Mouse (Mus musculus) forebrain, embryonic 11.5 days (tissue): ENCODE results near the gene Gm20388. TPM values are rescaled to one million over a fixed set of nuclear protein-coding genes. Genes with fewer than 3 reads are reported as not detected.
A peak's percentile ranks its signal among the peaks of the same experiment; 100 is the strongest.
"Not testable (repeated sequence)": the region's sequence is repeated elsewhere in the genome, so short reads cannot be mapped to it uniquely, and the experiment has no call there.

Source experiments
- ATAC-seq: fragments of 200-750 bp; cut with Nextera tagmentation; replicated peaks from 2 replicates; pipeline ENCODE4 v1.8.0; 2017; ENCODE audit warnings: moderate TSS enrichment; ENCODE audit not compliant: low FRiP score
- DNase-seq: peaks from one replicate; pipeline ENCODE4 v3.0.0-alpha.2; 2017; ENCODE audit warnings: low spot score
- H3K27ac ChIP-seq: fragments of 300-500 bp; sonication (generic); 2 replicates; pipeline ENCODE4 v1.5.1; 2014; ENCODE audit warnings: low read depth, low read length
- H3K27me3 ChIP-seq: fragments of 300-500 bp; sonication (generic); 2 replicates; pipeline ENCODE4 v1.6.1; 2014; ENCODE audit warnings: mild to moderate bottlenecking, low read length, mixed read lengths; ENCODE audit not compliant: control insufficient read depth, insufficient read depth
- H3K36me3 ChIP-seq: fragments of 300-500 bp; sonication (generic); 2 replicates; pipeline ENCODE4 v1.6.1; 2014; ENCODE audit warnings: mild to moderate bottlenecking, low read length, moderate library complexity, mixed read lengths; ENCODE audit not compliant: control insufficient read depth, insufficient read depth
- H3K4me1 ChIP-seq: fragments of 300-500 bp; sonication (generic); replicated peaks from 2 replicates; pipeline ENCODE4 v1.6.1; 2014; ENCODE audit warnings: low read length, mixed read lengths; ENCODE audit not compliant: control insufficient read depth, insufficient read depth
- H3K4me2 ChIP-seq: fragments of 300-500 bp; sonication (generic); 2 replicates; pipeline ENCODE4 v1.6.1; 2014; ENCODE audit warnings: low read depth, mild to moderate bottlenecking, low read length, moderate library complexity, mixed read lengths; ENCODE audit not compliant: severe bottlenecking
- H3K4me3 ChIP-seq: fragments of 300-500 bp; sonication (generic); 2 replicates; pipeline ENCODE4 v1.5.1; 2014; ENCODE audit warnings: low read depth, low read length
- H3K9ac ChIP-seq: fragments of 300-500 bp; sonication (generic); 2 replicates; pipeline ENCODE4 v1.6.1; 2014; ENCODE audit warnings: low read length
- H3K9me3 ChIP-seq: fragments of 300-500 bp; sonication (generic); 2 replicates; pipeline ENCODE4 v1.6.1; 2016; ENCODE audit warnings: low read length, mixed read lengths; ENCODE audit not compliant: control insufficient read depth
- WGBS: fragments of 180-500 bp; shearing (Covaris S2); extraction: QIAGEN DNeasy Blood & Tissue Kit; methylation state at CpG from one replicate; pipeline ENCODE4 v1.1.7; 2014; 5-methylcytosine and 5-hydroxymethylcytosine counted together
- polyA plus RNA-seq: library from polyadenylated mRNA; unstranded; fragments of >200 nt; fragmentation: Nextera tagmentation; extraction: Ambion mirVana; gene quantifications from 2 replicates; pipeline ENCODE4 v1.2.1, GENCODE M21; 2014

Gm20388 gene
- polyA plus RNA-seq, 1 experiment from 2014 or later = not detected

GRCm38 (mm10) chr8:122317918-122318475, 2407.4 kb downstream of the Gm20388 start:
- Histone ChIP-seq H3K9me3 (no peaks in the 10 kb centered on the region), H3K9ac (no peak overlapping the region; the same call in 1 of the 2 replicates), H3K4me1 (0 out of 2 replicates have a peak, but pooled peaks cover 6% of the 10 kb centered on the region), H3K27ac (no peak overlapping the region), H3K4me3 (no peak overlapping the region), H3K4me2 (no peak overlapping the region), H3K27me3 (no peaks in the 10 kb centered on the region), H3K36me3 (no peaks in the 10 kb centered on the region)
- no peak for ATAC-seq
- WGBS = 53% methylated on average over 8 of the region's 8 CpGs
- DNase-seq = no peak

GRCm38 (mm10) chr8:122319045-122319707, 2408.5 kb downstream of the Gm20388 start:
- Histone ChIP-seq H3K27ac (no peak overlapping the region), H3K4me1 (peaks cover 6% of the 10 kb centered on the region; the same call in 1 of the 2 replicates)
- no peak for ATAC-seq

GRCm38 (mm10) chr8:122319708-122320075, 2409.1 kb downstream of the Gm20388 start:
- no peak for ATAC-seq
- H3K4me2 ChIP-seq = no peak overlapping the region
- H3K9me3 ChIP-seq = no peaks in the 10 kb centered on the region
- H3K4me3 ChIP-seq = no peak overlapping the region
- DNase-seq = no peak
- H3K4me1 ChIP-seq = peaks cover 6% of the 10 kb centered on the region; the same call in 1 of the 2 replicates
- no peaks in the 10 kb centered on the region for H3K36me3 ChIP-seq
- no peaks in the 10 kb centered on the region for H3K27me3 ChIP-seq
- no peak overlapping the region for H3K27ac ChIP-seq
- 72% methylated on average over 7 of the region's 7 CpGs for WGBS
- no peak overlapping the region for H3K9ac ChIP-seq

More at GRCm38 (mm10) chr8:122319045-122319707, 2408.5 kb downstream of the Gm20388 start:
- Histone ChIP-seq H3K4me3 (no peak overlapping the region), H3K9ac (no peak overlapping the region), H3K27me3 (no peaks in the 10 kb centered on the region), H3K9me3 (no peaks in the 10 kb centered on the region), H3K4me2 (no peak overlapping the region), H3K36me3 (no peaks in the 10 kb centered on the region)
- 66% methylated on average over 11 of the region's 11 CpGs for WGBS
- DNase-seq = no peak

- Histone ChIP-seq H3K27ac (no peak overlapping the region), H3K9me3 (no peaks in the 10 kb centered on the region), H3K4me2 (no peak overlapping the region), H3K4me3 (no peak overlapping the region), H3K4me1 (peaks cover 6% of the 10 kb centered on the region; the same call in 1 of the 2 replicates), H3K27me3 (no peaks in the 10 kb centered on the region), H3K9ac (no peak overlapping the region), H3K36me3 (no peaks in the 10 kb centered on the region)
- WGBS = 8% methylated on average over 3 of the region's 3 CpGs
- DNase-seq = no peak
- ATAC-seq = no peak
These were observed 2409.9 kb downstream of the Gm20388 start for GRCm38 (mm10) chr8:122320541-122320940.

- DNase-seq (no peak), ATAC-seq (no peak)
- Histone ChIP-seq H3K4me1 (peaks cover 10% of the 10 kb centered on the region; the same call in 1 of the 2 replicates), H3K9me3 (no peaks in the 10 kb centered on the region), H3K27ac (no peak overlapping the region), H3K4me2 (no peak overlapping the region), H3K4me3 (no peak overlapping the region), H3K27me3 (no peaks in the 10 kb centered on the region), H3K9ac (no peak overlapping the region), H3K36me3 (no peaks in the 10 kb centered on the region)
- WGBS = 68% methylated on average over 10 of the region's 10 CpGs
These were observed 2410.8 kb downstream of the Gm20388 start for GRCm38 (mm10) chr8:122321455-122321921.

GRCm38 (mm10) chr8:122322126-122322525, 2411.5 kb downstream of the Gm20388 start:
- H3K36me3 ChIP-seq = no peaks in the 10 kb centered on the region
- ATAC-seq (no peak), DNase-seq (no peak)
- peaks cover 10% of the 10 kb centered on the region; the same call in 1 of the 2 replicates for H3K4me1 ChIP-seq
- no peak overlapping the region for H3K4me2 ChIP-seq
- no peak overlapping the region for H3K9ac ChIP-seq
- H3K4me3 ChIP-seq = no peak overlapping the region
- H3K9me3 ChIP-seq = no peaks in the 10 kb centered on the region
- no peaks in the 10 kb centered on the region for H3K27me3 ChIP-seq
- H3K27ac ChIP-seq = no peak overlapping the region
- 92% methylated on average over 7 of the region's 7 CpGs for WGBS

- no peak for ATAC-seq
- 70% methylated on average over 11 of the region's 11 CpGs for WGBS
- Histone ChIP-seq H3K27ac (no peak overlapping the region), H3K27me3 (no peaks in the 10 kb centered on the region), H3K9me3 (no peaks in the 10 kb centered on the region), H3K9ac (no peak overlapping the region), H3K36me3 (no peaks in the 10 kb centered on the region), H3K4me1 (peaks cover 10% of the 10 kb centered on the region; the same call in 1 of the 2 replicates), H3K4me2 (no peak overlapping the region), H3K4me3 (no peak overlapping the region)
- DNase-seq = no peak
These were observed 2412.2 kb downstream of the Gm20388 start for GRCm38 (mm10) chr8:122322792-122323191.

- 0 out of 2 replicates have a peak, but pooled peaks have one; percentile 52 for ATAC-seq
- WGBS = 7% methylated on average over 10 of the region's 13 CpGs
- H3K36me3 ChIP-seq = not testable (repeated sequence)
These were observed 2413.3 kb downstream of the Gm20388 start for GRCm38 (mm10) chr8:122323951-122324402.

More at GRCm38 (mm10) chr8:122323951-122324402, 2413.3 kb downstream of the Gm20388 start:
- H3K4me1 ChIP-seq, H3K4me2 ChIP-seq, H3K4me3 ChIP-seq, H3K9ac ChIP-seq, DNase-seq, H3K27ac ChIP-seq, H3K27me3 ChIP-seq, H3K9me3 ChIP-seq: not testable (repeated sequence)
